14 mouse cellular contexts compared by ENCODE assay signal in genomic region chr10:24639596-24639995, GRCm38 (mm10). TPM values are rescaled to one million over a fixed set of nuclear protein-coding genes. Genes with fewer than 3 reads are reported as not detected.
DNase-seq lines count a peak whose midpoint lies in the region; ATAC-seq and TF ChIP-seq lines count a peak whose summit lies in the region.
"Had no signal": no experiment of that assay in that cellular context is flagged by ENCODE, and none has a peak within 500 bp of the region (broad histone marks: within the 10 kb centered on the region; RNA-seq: fewer than 3 reads in every experiment).

No protein-coding gene starts in this region.

- no peak overlapping the region for H3K4me3 ChIP-seq in intestine, postnatal 0 days (ENCODE audit: low read depth, low read length)
- H3K4me3 ChIP-seq: midbrain, embryonic 13.5 days had no signal

- H3K27ac ChIP-seq in intestine, postnatal 0 days (ENCODE audit: low read depth, low read length): peak overlapping the region; percentile 81; the same call in 1 of the 2 replicates
- H3K27ac ChIP-seq: midbrain, embryonic 13.5 days had no signal

- no peak for DNase-seq in cerebellum, adult 9-11 months
- DNase-seq in lung, adult 18-20 months: peak; percentile 36 to 40
- DNase-seq in lung, postnatal 14 days: no peak
- DNase-seq in CD4-positive, CD25-positive, alpha-beta regulatory T cell, adult 2 months (ENCODE audit: low read depth, low spot score): peak; percentile 77
- no peak for DNase-seq in right cerebral cortex, postnatal 25 days
- no peak for DNase-seq in left cerebral cortex, postnatal 25 days (ENCODE audit: low spot score in 2 of 2)
- DNase-seq: cerebellum, adult 11-12 months; heart, postnatal 10 days; left cerebral cortex, postnatal 4 days; right cerebral cortex, adult 18-20 months had no signal

- no peak overlapping the region for H3K4me2 ChIP-seq in intestine, postnatal 0 days (replicated peaks; ENCODE audit: low read depth)
- H3K4me2 ChIP-seq: midbrain, embryonic 13.5 days had no signal

- no peak overlapping the region for H3K9ac ChIP-seq in intestine, postnatal 0 days (ENCODE audit: low read depth, low read length)
- H3K9ac ChIP-seq: midbrain, embryonic 13.5 days had no signal

- no peaks in the 10 kb centered on the region for H3K27me3 ChIP-seq in intestine, postnatal 0 days (replicated peaks; ENCODE audit: control insufficient read depth, insufficient read depth, low read length)
- H3K27me3 ChIP-seq: midbrain, embryonic 13.5 days had no signal

- intact Hi-C loops in left cerebral cortex, postnatal 25 days (cut with DNase I): no loop called here

- 0 out of 2 replicates have a peak, but pooled peaks have one; percentile 20 for ATAC-seq in cerebellum, adult (ENCODE audit: insufficient number of reproducible peaks, low FRiP score, low TSS enrichment)
- ATAC-seq in intestine, postnatal 0 days: no peak
- ATAC-seq: midbrain, embryonic 13.5 days had no signal

- no peak for TF ChIP-seq CTCF in intestine, postnatal 0 days (IDR thresholded peaks at IDR 0.05; ENCODE audit: low read depth)

- H3K4me1 ChIP-seq in intestine, postnatal 0 days (replicated peaks; ENCODE audit: control insufficient read depth, insufficient read depth, low read length): 0 out of 2 replicates have a peak, but pooled peaks cover 8% of the 10 kb centered on the region
- H3K4me1 ChIP-seq: midbrain, embryonic 13.5 days had no signal

- no peaks in the 10 kb centered on the region for H3K36me3 ChIP-seq in intestine, postnatal 0 days (ENCODE audit: control insufficient read depth, insufficient read depth)
- H3K36me3 ChIP-seq: G1E; midbrain, embryonic 13.5 days had no signal

- 58% methylated on average over 7 of the region's 7 CpGs for WGBS in intestine, postnatal 0 days

- no peaks in the 10 kb centered on the region for H3K9me3 ChIP-seq in intestine, postnatal 0 days (ENCODE audit: control insufficient read depth)
- H3K9me3 ChIP-seq: G1E; midbrain, embryonic 13.5 days had no signal

RNA-seq across cellular contexts. Expression of gene Ccn2, which starts 44.4 kb away (rescaled TPM):
- polyA plus RNA-seq in intestine, postnatal 0 days (2015; fragmentation: Nextera tagmentation; extraction: Ambion mirVana): 7.8 and 10.2 TPM in 2 replicates
- 10 to 100 TPM; 24.1 to 25.6 TPM for total RNA-seq in left cerebral cortex, postnatal 25 days (2021)
- polyA plus RNA-seq: G1E had no signal

Comparison
In these comparisons a context has a peak if more than half of its experiments do, and no peak if none do; other contexts are left out.
1. DNase-seq: peak in lung, adult 18-20 months (2 of 2) and CD4-positive, CD25-positive, alpha-beta regulatory T cell, adult 2 months (single experiment); none in cerebellum, adult 9-11 months (single experiment), lung, postnatal 14 days (single experiment), right cerebral cortex, postnatal 25 days (single experiment) and left cerebral cortex, postnatal 25 days (0 of 2).